Mouse (Mus musculus) kidney, embryonic 16.5 days (tissue): ENCODE measurements around the gene Ccdc125. TPM values are rescaled to one million over a fixed set of nuclear protein-coding genes. Genes with fewer than 3 reads are reported as not detected.
A peak's percentile ranks its signal among the peaks of the same experiment; 100 is the strongest.

ENCODE experiments used
- ATAC-seq: fragments of 200-750 bp; cut with Nextera tagmentation; 2 replicates; pipeline ENCODE4 v1.8.0; 2017; ENCODE audit warnings: moderate TSS enrichment; ENCODE audit not compliant: low FRiP score, low TSS enrichment
- H3K27ac ChIP-seq: fragments of 300-500 bp; sonication (generic); 2 replicates; pipeline ENCODE4 v1.5.1; 2014; ENCODE audit warnings: low read length
- H3K27me3 ChIP-seq: fragments of 300-500 bp; sonication (generic); 2 replicates; pipeline ENCODE4 v1.6.1; 2014; ENCODE audit warnings: low read length, control low read depth, mixed read lengths; ENCODE audit not compliant: insufficient read depth
- H3K36me3 ChIP-seq: fragments of 300-500 bp; sonication (generic); 2 replicates; pipeline ENCODE4 v1.6.1; 2014; ENCODE audit warnings: low read length, control low read depth, mixed read lengths; ENCODE audit not compliant: insufficient read depth
- H3K4me1 ChIP-seq: fragments of 300-500 bp; sonication (generic); 2 replicates; pipeline ENCODE4 v1.6.1; 2014; ENCODE audit warnings: low read length, control low read depth, mixed read lengths; ENCODE audit not compliant: insufficient read depth
- H3K4me2 ChIP-seq: fragments of 300-500 bp; sonication (generic); replicated peaks from 2 replicates; pipeline ENCODE4 v1.6.1; 2014; ENCODE audit warnings: low read depth, low read length
- H3K4me3 ChIP-seq: fragments of 300-500 bp; sonication (generic); 2 replicates; pipeline ENCODE4 v1.5.1; 2014; ENCODE audit warnings: mild to moderate bottlenecking, low read length
- H3K9ac ChIP-seq: fragments of 300-500 bp; sonication (generic); replicated peaks from 2 replicates; pipeline ENCODE4 v1.6.1; 2014; ENCODE audit warnings: low read length
- H3K9me3 ChIP-seq: fragments of 300-500 bp; sonication (generic); 2 replicates; pipeline ENCODE4 v1.6.1; 2016; ENCODE audit warnings: low read length, control low read depth
- WGBS: fragments of 180-500 bp; shearing (Covaris S2); extraction: QIAGEN DNeasy Blood & Tissue Kit; methylation state at CpG from one replicate; pipeline ENCODE4 v1.1.7; 2014; 5-methylcytosine and 5-hydroxymethylcytosine counted together
- polyA plus RNA-seq: library from polyadenylated mRNA; unstranded; fragments of >200 nt; fragmentation: Nextera tagmentation; extraction: Ambion mirVana; gene quantifications from 2 replicates; pipeline ENCODE4 v1.2.1, GENCODE M21; 2015

The Ccdc125 gene
- 7.2 and 7.7 TPM in 2 replicates for polyA plus RNA-seq

DNA sequence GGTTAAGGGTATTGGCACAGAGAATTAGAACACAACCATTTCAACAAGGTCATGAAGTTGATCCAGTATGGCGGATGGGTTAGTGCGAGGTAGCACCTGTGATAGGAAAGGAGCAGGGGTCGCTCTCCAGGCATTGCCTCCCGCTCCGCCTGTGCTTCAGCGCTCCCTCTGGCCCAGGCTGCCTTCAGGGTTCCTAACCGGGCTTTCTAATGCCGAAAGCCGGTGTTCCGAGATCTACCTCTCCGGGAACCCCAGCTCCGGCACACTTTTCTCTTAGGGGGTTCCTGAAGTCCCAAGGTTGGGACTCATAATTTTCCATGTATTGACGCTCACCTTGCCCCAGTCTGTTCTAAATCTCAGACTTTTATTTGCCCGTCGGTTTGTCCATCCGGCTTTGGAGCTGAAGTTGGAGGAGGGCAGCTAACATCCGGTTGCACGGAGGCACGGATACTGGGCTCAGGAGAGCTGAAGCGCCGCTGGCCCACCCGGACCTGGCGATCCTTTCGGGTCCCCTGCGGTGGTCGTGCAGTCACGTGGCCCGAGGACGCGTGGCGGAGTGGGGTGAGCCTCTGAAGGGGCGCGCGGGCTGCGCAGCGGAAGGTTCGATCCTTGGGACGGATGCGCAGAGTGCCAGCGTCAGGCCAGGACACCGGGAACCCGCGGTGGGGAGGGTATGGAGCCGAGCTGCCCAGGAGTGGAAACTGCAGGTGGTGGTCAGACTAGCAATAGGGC is at the start of gene Ccdc125:
TSS of gene Ccdc125 (plus strand) at position 427 of the 732 bp plus-strand sequence.
- Histone ChIP-seq H3K9me3 (peaks cover 5% of the 10 kb centered on the region; the same call in 1 of the 2 replicates), H3K4me3 (peak within 1 kb of the TSS; percentile 59), H3K4me2 (peak within 1 kb of the TSS; percentile 78), H3K36me3 (peaks cover 9% of the 10 kb centered on the region; the same call in 1 of the 2 replicates), H3K27me3 (no peaks in the 10 kb centered on the region), H3K9ac (peak within 1 kb of the TSS; percentile 84), H3K27ac (peak within 1 kb of the TSS; percentile 74), H3K4me1 (peaks cover 6% of the 10 kb centered on the region; the same call in 1 of the 2 replicates)
- ATAC-seq, result peak; percentile 86
- WGBS, result under 1% methylated on average over 44 of the region's 44 CpGs

- Histone ChIP-seq H3K27me3 (no peaks in the 10 kb centered on the region), H3K27ac (no peak overlapping the region), H3K4me1 (no peaks in the 10 kb centered on the region), H3K4me3 (no peak overlapping the region), H3K9ac (no peak overlapping the region), H3K9me3 (no peaks in the 10 kb centered on the region), H3K36me3 (peaks cover 50% of the 10 kb centered on the region), H3K4me2 (no peak overlapping the region)
- WGBS, result 85% methylated on average over 4 of the region's 4 CpGs
- ATAC-seq, result no peak
Measured at GRCm38 (mm10) chr13:100622241-100622640, 47.3 kb upstream of the Ccdc125 start.

DNA sequence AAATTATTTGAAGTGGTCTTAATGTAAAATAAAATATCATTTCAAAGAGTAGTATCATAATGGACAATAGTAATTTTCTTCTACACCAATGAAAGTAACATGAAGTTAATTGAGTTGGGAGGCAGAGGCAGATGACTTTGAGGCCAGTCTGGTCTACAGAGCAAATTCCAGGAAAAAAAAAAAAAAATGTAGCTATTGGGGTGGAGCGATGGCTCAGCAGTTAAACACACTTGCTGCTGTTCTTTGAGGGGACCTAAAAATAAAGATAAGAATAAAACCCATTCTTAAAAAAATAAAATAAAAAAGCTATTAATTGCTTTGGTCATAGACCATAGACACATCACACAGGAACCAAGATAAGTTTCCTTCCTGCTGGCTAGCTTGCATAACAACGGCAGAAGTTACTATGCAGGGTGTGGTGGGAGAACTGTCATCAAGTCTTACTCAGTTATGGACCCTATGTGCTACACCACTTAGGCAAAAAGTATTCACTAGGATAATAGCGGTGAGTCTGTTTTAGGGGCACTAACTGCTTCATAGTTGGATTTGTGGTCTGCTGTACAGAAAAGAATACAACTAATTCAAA is 35.3 kb upstream of the Ccdc125 start:
- H3K4me1 ChIP-seq, result no peaks in the 10 kb centered on the region
- H3K36me3 ChIP-seq, result peaks cover 42% of the 10 kb centered on the region
- ATAC-seq, result no peak
- no peak overlapping the region for H3K4me3 ChIP-seq
- no peak overlapping the region for H3K4me2 ChIP-seq
- no peaks in the 10 kb centered on the region for H3K9me3 ChIP-seq
- H3K27me3 ChIP-seq, result no peaks in the 10 kb centered on the region
- H3K27ac ChIP-seq, result no peak overlapping the region
- H3K9ac ChIP-seq, result no peak overlapping the region
- 88% methylated on average over 3 of the region's 3 CpGs for WGBS

DNA sequence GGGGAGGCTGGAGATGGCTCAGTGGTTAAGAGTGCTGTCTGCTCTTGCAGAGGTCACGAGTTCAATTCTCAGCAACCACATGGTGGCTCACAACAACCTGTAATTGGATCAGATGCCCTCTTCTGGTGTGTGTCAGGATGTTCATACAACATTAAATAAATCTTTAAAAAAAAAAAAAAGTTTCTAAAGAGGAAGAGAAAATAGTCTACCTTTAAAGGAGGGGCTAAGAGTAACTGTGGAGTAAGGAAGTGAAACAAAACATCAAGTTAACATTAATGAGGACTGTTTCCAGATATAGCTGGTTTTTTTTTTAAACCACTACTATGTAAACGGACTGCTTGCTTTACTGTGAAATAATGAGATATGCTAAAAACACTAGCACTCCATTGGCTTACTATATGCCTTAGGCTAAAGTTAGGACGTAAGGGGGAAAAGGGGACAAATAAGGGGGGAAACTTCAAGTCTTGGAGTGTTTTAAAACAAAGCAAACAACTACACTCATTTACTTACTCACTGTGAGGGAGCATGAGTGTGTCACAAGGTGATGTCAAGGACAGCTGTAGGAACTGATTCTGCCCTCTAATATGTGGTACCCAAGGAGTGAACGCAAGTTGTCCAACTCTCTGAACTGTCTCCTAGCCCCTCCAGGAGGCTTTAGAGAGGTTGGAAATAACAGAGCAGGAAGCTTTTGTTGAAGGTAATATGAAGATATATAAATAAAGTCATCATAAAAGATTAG is 26.9 kb upstream of the Ccdc125 start:
- Histone ChIP-seq H3K36me3 (peaks cover 48% of the 10 kb centered on the region), H3K27ac (no peak overlapping the region), H3K9ac (no peak overlapping the region), H3K27me3 (no peaks in the 10 kb centered on the region), H3K9me3 (no peaks in the 10 kb centered on the region), H3K4me1 (no peaks in the 10 kb centered on the region), H3K4me2 (no peak overlapping the region), H3K4me3 (no peak overlapping the region)
- ATAC-seq, result no peak
- WGBS, result 84% methylated on average over 4 of the region's 4 CpGs

DNA sequence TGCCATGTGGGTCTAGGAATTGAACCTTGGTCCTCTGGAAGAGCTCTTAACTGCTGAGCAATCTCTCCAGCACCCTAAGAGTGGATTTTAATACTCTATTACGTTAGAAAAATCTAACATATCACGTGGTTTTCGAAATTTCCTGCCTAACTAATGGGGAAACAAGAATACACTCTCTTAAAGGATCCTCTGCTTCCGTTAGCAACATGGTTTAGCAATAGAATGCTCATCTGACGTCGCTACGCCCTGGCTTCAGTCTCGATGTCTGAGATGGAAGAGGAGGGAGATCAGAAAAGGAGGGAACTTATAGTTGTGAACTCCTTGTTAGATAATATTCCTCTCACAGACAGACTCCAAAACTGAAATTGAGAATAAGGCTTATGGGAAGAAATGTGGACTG is 21.3 kb upstream of the Ccdc125 start:
- Histone ChIP-seq H3K27me3 (no peaks in the 10 kb centered on the region), H3K27ac (no peak overlapping the region), H3K4me2 (no peak overlapping the region), H3K9ac (no peak overlapping the region), H3K4me1 (peaks cover 10% of the 10 kb centered on the region), H3K36me3 (peaks cover 33% of the 10 kb centered on the region), H3K9me3 (no peaks in the 10 kb centered on the region), H3K4me3 (no peak overlapping the region)
- no peak for ATAC-seq
- 94% methylated on average over 8 of the region's 8 CpGs for WGBS

DNA sequence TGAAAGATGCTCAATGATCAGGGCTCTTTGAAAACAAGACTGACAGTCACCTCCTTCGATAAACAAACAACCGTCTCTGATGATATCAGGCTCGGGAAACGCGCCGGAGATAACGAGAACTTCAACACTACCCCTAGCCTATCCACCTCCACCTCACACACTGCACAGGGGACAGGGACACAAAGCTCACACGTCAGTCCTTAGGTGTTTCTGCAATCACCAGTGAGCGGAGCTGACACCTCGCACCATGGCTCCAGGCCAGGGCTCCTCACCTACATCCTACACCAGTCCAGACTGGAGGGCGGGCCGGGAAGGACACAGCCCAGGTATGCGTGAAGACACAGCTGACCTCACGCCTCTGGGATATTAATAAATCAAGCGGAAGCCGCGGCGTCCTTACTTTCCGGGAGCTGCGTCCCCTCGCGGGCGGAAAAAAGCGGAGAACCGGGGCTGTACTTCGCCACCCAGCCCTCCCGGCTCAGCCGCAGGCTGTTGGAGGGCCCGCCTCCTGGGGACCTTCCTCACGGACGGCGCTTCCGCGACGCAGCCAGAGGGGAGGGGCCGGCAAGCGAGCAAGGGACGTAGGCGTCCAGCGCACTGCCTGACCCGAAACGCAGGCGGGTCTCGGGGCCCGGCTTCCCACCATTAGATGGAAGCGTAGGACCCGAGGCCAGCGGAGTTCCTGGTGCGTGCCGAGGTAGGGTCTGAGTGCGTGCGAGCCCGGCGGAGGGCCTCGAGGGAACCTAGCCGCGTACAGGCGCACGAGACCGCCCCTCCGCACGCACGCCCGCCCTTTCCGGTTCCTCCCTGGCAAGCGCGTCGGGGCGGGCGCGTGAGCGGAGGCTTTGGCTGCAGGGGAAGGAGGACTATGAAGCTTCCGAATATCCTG is 18.7 kb upstream of the Ccdc125 start, which contains the start of the genes Ak6 and Rad17:
TSS of gene Ak6 (plus strand) at position 430 of the 889 bp plus-strand sequence.
TSS of gene Rad17 (minus strand) at position 502 of the 889 bp plus-strand sequence.
- peaks cover 17% of the 10 kb centered on the region for H3K36me3 ChIP-seq

GRCm38 (mm10) chr13:100651439-100652186 is 17.9 kb upstream of the Ccdc125 start, which contains the start of gene Taf9:
Gene Taf9 (plus strand): TSS chr13:100651579.
- under 1% methylated on average over 62 of the region's 63 CpGs for WGBS

More for the DNA sequence above, 18.7 kb upstream of the Ccdc125 start, which contains the start of the genes Ak6 and Rad17:
- Histone ChIP-seq H3K4me2 (peak within 1 kb of the TSS; percentile 79), H3K9me3 (no peaks in the 10 kb centered on the region), H3K9ac (peak within 1 kb of the TSS; percentile 93), H3K4me3 (peak within 1 kb of the TSS; percentile 96), H3K4me1 (peaks cover 10% of the 10 kb centered on the region), H3K27ac (peak within 1 kb of the TSS; percentile 98), H3K27me3 (no peaks in the 10 kb centered on the region)
- WGBS, result under 1% methylated on average over 58 of the region's 73 CpGs
- ATAC-seq, result peak; percentile 96

DNA sequence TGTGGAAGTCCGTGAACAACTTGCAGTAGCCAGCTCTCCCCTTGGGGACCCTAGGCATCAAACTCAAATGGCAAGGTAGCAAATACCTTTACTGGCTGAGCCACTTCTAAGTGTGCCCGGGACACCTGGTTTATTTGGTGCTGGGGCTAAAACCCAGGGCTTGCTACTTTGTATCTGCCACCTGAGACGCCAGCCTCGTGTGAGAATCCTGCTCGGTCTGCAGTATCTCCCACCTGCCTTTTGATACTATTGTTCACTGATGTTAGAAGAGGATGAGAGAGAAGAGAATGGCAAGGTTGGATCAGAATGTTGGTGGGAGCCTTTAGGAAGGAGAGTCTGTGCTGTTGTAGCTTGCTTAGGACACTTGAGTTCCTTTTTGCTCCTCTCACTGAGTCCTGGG is 11.4 kb upstream of the Ccdc125 start:
- Histone ChIP-seq H3K9me3 (no peaks in the 10 kb centered on the region), H3K4me3 (no peak overlapping the region), H3K4me1 (no peaks in the 10 kb centered on the region), H3K4me2 (no peak overlapping the region), H3K27ac (no peak overlapping the region), H3K36me3 (0 out of 2 replicates have a peak, but pooled peaks cover 3% of the 10 kb centered on the region), H3K27me3 (no peaks in the 10 kb centered on the region), H3K9ac (no peak overlapping the region)
- WGBS, result 93% methylated on average over 5 of the region's 5 CpGs
- no peak for ATAC-seq

More at GRCm38 (mm10) chr13:100651439-100652186, 17.9 kb upstream of the Ccdc125 start, which contains the start of gene Taf9:
- H3K4me1 ChIP-seq, result peaks cover 10% of the 10 kb centered on the region
- peak within 1 kb of the TSS; percentile 93 for H3K9ac ChIP-seq
- ATAC-seq, result no peak
- H3K4me3 ChIP-seq, result peak within 1 kb of the TSS; percentile 96
- no peaks in the 10 kb centered on the region for H3K27me3 ChIP-seq
- peak within 1 kb of the TSS; percentile 98 for H3K27ac ChIP-seq
- H3K9me3 ChIP-seq, result no peaks in the 10 kb centered on the region
- H3K4me2 ChIP-seq, result peak within 1 kb of the TSS; percentile 79
- peaks cover 13% of the 10 kb centered on the region; the same call in 1 of the 2 replicates for H3K36me3 ChIP-seq
